Mouse (Mus musculus) heart, adult 2 months (tissue): ENCODE data around the gene Kcnt1. TPM values are rescaled to one million over a fixed set of nuclear protein-coding genes. Genes with fewer than 3 reads are reported as not detected.

Experiments used
- DNase-seq, 2 experiments: peaks; one replicate each; pipeline ENCODE4 v3.0.0; 2021
- H3K27ac ChIP-seq: fragments of 200-600 bp; 2 replicates; pipeline ENCODE4 v1.8.1; 2022
- H3K27me3 ChIP-seq: fragments of 200-500 bp; 2 replicates; pipeline ENCODE4 v1.6.1; 2012; ENCODE audit warnings: mild to moderate bottlenecking, low read length, inconsistent platforms, mixed read lengths; ENCODE audit not compliant: control insufficient read depth, insufficient read depth
- H3K36me3 ChIP-seq: fragments of 200-500 bp; 2 replicates; pipeline ENCODE4 v1.6.1; 2012; ENCODE audit warnings: low read length, inconsistent platforms; ENCODE audit not compliant: control insufficient read depth, insufficient read depth
- H3K4me1 ChIP-seq: fragments of 200-500 bp; 2 replicates; pipeline ENCODE4 v1.6.1; 2011; ENCODE audit warnings: low read length; ENCODE audit not compliant: control insufficient read depth, insufficient read depth
- H3K4me3 ChIP-seq: fragments of 200-600 bp; 2 replicates; pipeline ENCODE4 v1.8.1; 2022
- H3K79me2 ChIP-seq: fragments of 200-500 bp; replicated peaks from 2 replicates; pipeline ENCODE4 v1.6.1; 2012; ENCODE audit warnings: mild to moderate bottlenecking, inconsistent platforms, low read length, moderate library complexity, mixed read lengths; ENCODE audit not compliant: control insufficient read depth, insufficient read depth
- H3K9ac ChIP-seq: fragments of 200-500 bp; 2 replicates; pipeline ENCODE4 v1.6.1; 2012; ENCODE audit warnings: low read depth, mild to moderate bottlenecking, control low read depth, inconsistent platforms, low read length, mixed read lengths
- CTCF ChIP-seq: fragments of 200-600 bp; IDR thresholded peaks from 2 replicates; pipeline ENCODE4 v1.8.1; 2022; ENCODE audit warnings: antibody characterized with exemption, mild to moderate bottlenecking, moderate library complexity
- EP300 ChIP-seq: fragments of 200-500 bp; IDR thresholded peaks from 2 replicates; pipeline ENCODE4 v1.6.1; 2011; ENCODE audit warnings: low read depth, low read length, control low read depth; ENCODE audit not compliant: insufficient read depth
- POLR2A ChIP-seq: fragments of 200-500 bp; IDR thresholded peaks from 2 replicates; pipeline ENCODE4 v1.6.1; 2011; ENCODE audit warnings: mild to moderate bottlenecking, low read depth, low read length, control low read depth; ENCODE audit not compliant: insufficient read depth
- WGBS: fragments of 180-500 bp; shearing (Covaris S2); methylation state at CpG from one replicate; pipeline ENCODE4 v1.1.7; 2018; 5-methylcytosine and 5-hydroxymethylcytosine counted together
- intact Hi-C: fragments of 180-260 bp; cut with DNase I; formaldehyde crosslinking; loops from one replicate; pipeline ENCODE4 v1.15.1; 2025
- polyA plus RNA-seq: library from polyadenylated mRNA; depleted of rRNA; stranded (reverse); fragments of >200 nt; gene quantifications from 2 replicates; pipeline ENCODE4 v1.2.3, GENCODE M21; 2012
- total RNA-seq, 2 experiments: library from RNA; stranded (reverse); gene quantifications; 2 replicates each; pipeline ENCODE4 v1.2.3; 2021

Kcnt1 gene
- total and polyA plus RNA-seq, 3 experiments = 0.55 to 0.92 (median 0.66) TPM

DNA sequence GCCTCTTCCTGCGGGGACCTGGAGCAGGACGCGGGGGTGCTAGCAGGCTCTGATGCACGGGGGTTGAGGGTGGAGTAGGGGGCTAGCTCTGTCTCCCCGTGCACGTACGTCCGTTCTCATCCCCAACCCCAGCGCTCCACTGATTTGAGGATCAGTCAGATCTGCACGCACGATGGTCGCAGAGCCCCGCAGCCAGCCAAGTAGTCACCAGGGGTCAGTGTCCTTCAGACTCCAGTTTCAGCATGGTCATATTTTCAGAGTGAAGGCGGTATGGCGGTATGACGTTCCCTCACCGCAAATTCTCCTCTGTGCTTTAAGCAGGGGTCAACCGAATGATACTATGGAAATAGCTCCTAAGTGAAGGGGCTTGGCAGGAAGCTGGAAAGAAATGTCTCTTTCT, 696 bp downstream of the Kcnt1 start:
- TF ChIP-seq EP300 (no peak), POLR2A (no peak), CTCF (no peak)
- intact Hi-C loops = no loop called here
- no peak overlapping the region for H3K4me3 ChIP-seq
- H3K36me3 ChIP-seq = no peaks in the 10 kb centered on the region
- peaks cover 5% of the 10 kb centered on the region for H3K27me3 ChIP-seq
- no peaks in the 10 kb centered on the region for H3K79me2 ChIP-seq
- DNase-seq = no peak
- no peak overlapping the region for H3K27ac ChIP-seq
- 5% methylated on average over 18 of the region's 18 CpGs for WGBS
- H3K4me1 ChIP-seq = no peaks in the 10 kb centered on the region; the same call in 1 of the 2 replicates
- no peak overlapping the region for H3K9ac ChIP-seq

DNA sequence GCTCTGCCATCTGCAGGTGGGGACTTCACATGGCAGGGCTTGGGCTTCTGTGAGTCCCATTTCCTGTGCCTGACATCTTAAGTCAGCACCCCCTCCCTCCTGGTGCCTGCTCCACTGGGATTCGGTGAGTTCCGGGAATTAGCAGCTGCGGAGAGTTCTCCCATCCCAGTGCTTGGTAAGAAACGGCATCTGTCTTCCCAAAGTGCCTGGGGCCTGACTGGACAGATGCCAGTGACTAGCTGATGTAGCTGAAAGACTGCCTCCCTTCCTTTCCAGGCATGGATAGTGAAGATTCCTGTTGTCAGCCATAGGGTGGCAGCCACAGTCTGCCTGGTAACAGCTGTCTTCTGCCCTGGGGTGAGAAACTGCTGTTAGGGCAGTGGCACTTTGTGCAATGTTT, 1.9 kb downstream of the Kcnt1 start:
- TF ChIP-seq POLR2A (no peak), CTCF (peak; percentile 28)
- H3K27ac ChIP-seq = no peak overlapping the region
- DNase-seq = no peak
- H3K27me3 ChIP-seq = peaks cover 5% of the 10 kb centered on the region
- H3K4me1 ChIP-seq = no peaks in the 10 kb centered on the region; the same call in 1 of the 2 replicates
- intact Hi-C loops = no loop called here
- no peak overlapping the region for H3K4me3 ChIP-seq
- WGBS = 7% methylated on average over 4 of the region's 4 CpGs
- no peaks in the 10 kb centered on the region for H3K36me3 ChIP-seq
- no peaks in the 10 kb centered on the region for H3K79me2 ChIP-seq
- no peak overlapping the region for H3K9ac ChIP-seq

DNA sequence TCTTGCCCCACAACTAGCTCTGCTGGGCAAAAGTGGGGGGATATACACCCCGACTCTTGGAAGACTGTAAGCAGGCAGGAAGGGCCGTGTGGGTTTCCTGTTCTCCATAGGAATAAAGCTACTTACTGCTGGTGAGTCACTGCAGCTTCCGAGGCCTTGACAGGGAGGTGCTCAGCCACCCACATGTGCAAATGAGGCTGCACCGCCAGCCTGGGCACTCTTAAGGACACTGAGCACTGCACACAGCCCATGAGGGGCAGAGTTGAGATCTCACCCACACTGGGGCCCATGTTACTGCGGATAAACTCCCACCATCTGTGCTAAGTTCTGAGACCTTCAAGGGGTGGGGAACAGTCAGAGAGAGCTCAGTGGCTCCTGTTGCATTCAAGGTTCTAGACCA, 3.1 kb downstream of the Kcnt1 start:
- Histone ChIP-seq H3K27ac (no peak overlapping the region), H3K27me3 (peaks cover 5% of the 10 kb centered on the region), H3K36me3 (no peaks in the 10 kb centered on the region), H3K4me3 (no peak overlapping the region), H3K79me2 (no peaks in the 10 kb centered on the region), H3K9ac (no peak overlapping the region), H3K4me1 (no peaks in the 10 kb centered on the region; the same call in 1 of the 2 replicates)
- no peak for DNase-seq
- intact Hi-C loops = no loop called here
- 38% methylated on average over 5 of the region's 5 CpGs for WGBS
- TF ChIP-seq EP300 (no peak), CTCF (no peak), POLR2A (no peak)

DNA sequence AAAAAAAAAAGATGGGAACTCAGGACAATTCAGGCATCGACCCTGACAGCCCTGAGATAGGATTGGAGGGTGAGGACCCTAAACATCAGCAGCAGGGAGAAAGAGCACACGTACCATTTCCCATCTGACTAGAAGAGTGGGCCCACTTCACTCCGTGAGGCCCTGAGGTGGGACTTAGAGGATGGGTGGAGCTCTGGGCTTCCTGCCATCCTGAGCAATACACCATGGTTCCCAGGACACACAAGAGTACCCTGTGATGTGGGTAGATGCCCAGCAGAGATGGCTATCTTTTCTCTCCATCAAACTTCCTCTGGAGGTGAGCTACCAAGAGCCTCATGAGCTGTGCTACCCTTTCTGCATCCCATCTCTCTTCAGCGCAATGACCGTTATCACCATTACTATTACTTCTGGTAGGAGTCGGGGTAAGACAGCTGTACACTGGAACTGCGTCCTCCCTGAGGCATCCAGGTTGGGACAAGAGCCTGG, 13.8 kb downstream of the Kcnt1 start:
- intact Hi-C loops = no loop called here
- TF ChIP-seq POLR2A (no peak), EP300 (no peak), CTCF (no peak)
- H3K27me3 ChIP-seq = peaks cover 5% of the 10 kb centered on the region; the same call in 1 of the 2 replicates
- H3K27ac ChIP-seq = no peak overlapping the region
- H3K4me1 ChIP-seq = no peaks in the 10 kb centered on the region
- no peaks in the 10 kb centered on the region for H3K79me2 ChIP-seq
- no peak overlapping the region for H3K9ac ChIP-seq
- H3K36me3 ChIP-seq = no peaks in the 10 kb centered on the region
- no peak for DNase-seq
- H3K4me3 ChIP-seq = no peak overlapping the region
- 27% methylated on average over 7 of the region's 7 CpGs for WGBS

DNA sequence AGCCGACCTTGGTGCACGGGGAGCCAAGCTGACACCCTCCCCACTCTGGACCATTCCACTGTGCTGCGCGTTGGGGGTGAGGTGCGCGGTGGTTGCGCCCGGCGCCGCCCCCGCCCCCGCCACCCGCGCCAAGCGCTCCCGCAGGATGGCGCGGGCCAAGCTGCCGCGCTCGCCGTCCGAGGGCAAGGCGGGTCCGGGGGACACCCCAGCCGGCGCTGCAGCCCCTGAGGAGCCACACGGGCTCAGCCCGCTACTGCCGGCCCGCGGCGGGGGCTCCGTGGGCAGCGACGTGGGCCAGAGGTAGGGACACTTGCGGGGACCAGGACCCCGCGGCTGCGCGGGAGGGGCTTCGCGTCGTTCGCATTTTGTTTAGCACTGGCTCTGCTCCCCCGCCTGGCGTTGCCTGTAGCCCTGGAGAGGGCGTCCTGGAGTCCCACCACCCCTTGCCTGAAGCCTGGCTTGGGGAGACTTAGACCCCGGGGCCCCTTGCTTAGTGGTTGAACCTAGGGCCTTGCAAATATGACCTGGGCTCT, 14.3 kb downstream of the Kcnt1 start:
- Histone ChIP-seq H3K79me2 (no peaks in the 10 kb centered on the region), H3K27ac (no peak overlapping the region), H3K36me3 (no peaks in the 10 kb centered on the region), H3K4me1 (no peaks in the 10 kb centered on the region), H3K9ac (no peak overlapping the region), H3K27me3 (peaks cover 5% of the 10 kb centered on the region; the same call in 1 of the 2 replicates), H3K4me3 (no peak overlapping the region)
- intact Hi-C loops = no loop called here
- no peak for TF ChIP-seq CTCF
- TF ChIP-seq EP300 = no peak
- no peak for TF ChIP-seq POLR2A
- 9% methylated on average over 49 of the region's 49 CpGs for WGBS
- no peak for DNase-seq

DNA sequence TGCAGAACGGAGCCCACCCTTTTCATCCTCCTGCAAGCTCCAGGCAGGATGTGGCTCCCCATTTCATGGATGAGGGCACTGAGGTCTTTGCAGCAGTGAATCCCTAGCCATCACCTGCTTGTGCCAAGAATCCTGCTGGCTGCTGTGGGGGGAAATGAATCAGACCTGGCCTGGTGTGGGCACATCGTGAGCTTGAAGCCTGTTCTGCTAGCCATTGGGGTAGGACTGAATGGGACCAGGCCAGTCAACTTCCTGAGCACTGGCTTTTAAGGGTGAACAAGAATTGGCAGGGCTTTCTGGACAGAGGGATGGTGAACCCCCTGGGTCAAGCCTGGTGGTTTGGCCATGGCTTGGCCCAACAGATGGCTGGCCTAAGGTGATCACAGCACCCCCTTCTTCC, 15.0 kb downstream of the Kcnt1 start:
- DNase-seq = no peak
- intact Hi-C loops = no loop called here
- H3K27me3 ChIP-seq = peaks cover 5% of the 10 kb centered on the region; the same call in 1 of the 2 replicates
- TF ChIP-seq CTCF (no peak), EP300 (no peak), POLR2A (no peak)
- H3K79me2 ChIP-seq = no peaks in the 10 kb centered on the region
- 65% methylated on average over 2 of the region's 2 CpGs for WGBS
- no peaks in the 10 kb centered on the region for H3K36me3 ChIP-seq
- H3K4me1 ChIP-seq = no peaks in the 10 kb centered on the region
- no peak overlapping the region for H3K9ac ChIP-seq
- no peak overlapping the region for H3K27ac ChIP-seq
- H3K4me3 ChIP-seq = no peak overlapping the region
